Mouse (Mus musculus) layer of hippocampus, adult 9-11 months (tissue): Measurements from ENCODE around the gene Man2b2.

Experiments
- DNase-seq: peaks from one replicate; pipeline ENCODE4 v3.0.0; 2022

Gene Man2b2

DNA sequence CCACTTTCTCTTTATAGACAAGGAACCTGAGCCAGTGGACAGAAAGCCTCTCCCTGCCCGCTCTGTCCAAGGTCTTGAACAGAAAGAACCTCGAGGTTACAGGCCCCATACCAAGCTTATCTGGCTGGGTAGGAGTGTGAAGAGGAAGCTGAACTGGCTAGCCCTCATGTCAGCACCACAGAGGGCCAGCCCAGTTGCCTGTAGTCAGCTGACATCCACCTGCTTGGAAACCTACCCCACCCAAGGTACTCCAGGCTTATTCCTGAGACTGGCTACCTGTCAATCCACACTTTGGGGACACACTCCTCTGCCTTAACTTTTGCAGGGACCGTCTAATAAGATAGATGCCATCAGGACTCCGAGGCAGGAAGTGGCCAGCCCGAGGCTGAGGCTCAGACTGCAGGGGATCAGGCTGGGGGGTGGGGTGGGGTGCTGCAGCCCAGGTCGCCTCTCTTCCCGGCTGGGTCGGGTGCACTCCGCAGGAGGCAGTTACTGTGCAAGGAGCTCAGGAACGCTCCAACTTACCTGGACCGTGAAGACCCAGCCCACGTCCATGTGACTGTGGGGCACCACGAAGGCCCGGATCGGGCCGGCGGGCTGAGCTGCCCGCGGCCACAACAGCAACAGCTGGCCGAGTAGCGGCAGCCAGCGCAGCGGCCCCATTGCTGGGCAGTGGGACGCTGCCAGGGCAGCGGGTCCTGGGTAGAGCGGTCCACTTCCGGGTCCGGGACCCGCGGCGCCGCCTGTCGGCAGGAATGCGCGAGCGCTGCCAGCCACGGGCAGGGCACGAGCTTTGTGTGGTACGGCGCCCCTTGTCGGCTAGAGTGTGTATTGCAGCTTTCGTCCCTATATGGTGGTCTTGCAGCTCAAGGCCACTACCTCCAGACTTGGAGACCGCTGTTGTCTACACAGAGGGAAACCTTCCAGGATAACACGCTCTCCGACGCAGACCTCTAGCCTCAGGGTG is at the start of gene Man2b2:
Gene Man2b2 (minus strand): TSS at position 741 of the 967 bp plus-strand sequence.
- peak; percentile 91 for DNase-seq

DNA sequence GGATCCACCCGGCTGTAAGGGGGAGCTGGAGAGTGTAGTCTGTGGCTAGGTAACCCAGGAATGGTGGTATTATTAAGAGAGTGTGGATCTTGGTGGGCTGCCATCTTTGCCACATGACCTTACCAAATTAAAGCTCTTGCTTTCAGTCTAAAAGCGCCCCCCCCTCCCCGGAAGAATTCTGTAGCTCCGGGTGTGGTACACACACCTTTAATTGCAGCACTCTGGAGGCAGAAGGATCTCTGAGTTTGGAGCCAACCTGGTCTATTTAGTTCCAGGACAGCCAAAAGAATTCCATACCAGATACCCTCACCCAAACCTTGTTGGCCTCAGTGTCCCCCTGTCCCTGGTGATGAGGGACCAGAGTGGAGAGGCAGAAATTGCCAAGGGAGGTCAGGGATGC is 48.3 kb upstream of the Man2b2 start:
- no peak for DNase-seq

DNA sequence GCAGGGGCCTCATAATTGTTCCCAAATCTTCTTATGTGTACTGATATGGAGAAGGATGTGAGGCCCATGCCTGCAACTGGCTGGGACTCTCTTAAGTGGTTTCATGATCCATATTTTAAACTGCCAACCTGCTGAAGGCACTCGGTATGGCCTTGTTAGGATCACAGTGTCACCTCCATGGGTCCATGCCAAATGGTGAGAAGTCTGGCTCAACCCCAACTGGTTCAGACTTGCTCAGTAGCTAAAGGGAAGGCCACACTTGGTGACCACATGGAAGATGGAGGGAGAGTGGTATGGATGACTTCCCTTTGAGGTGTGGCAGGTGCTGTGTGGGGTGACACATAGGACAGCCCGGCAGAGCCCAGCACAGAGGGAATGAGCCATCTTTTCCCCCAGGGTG is 47.2 kb upstream of the Man2b2 start:
- no peak for DNase-seq

DNA sequence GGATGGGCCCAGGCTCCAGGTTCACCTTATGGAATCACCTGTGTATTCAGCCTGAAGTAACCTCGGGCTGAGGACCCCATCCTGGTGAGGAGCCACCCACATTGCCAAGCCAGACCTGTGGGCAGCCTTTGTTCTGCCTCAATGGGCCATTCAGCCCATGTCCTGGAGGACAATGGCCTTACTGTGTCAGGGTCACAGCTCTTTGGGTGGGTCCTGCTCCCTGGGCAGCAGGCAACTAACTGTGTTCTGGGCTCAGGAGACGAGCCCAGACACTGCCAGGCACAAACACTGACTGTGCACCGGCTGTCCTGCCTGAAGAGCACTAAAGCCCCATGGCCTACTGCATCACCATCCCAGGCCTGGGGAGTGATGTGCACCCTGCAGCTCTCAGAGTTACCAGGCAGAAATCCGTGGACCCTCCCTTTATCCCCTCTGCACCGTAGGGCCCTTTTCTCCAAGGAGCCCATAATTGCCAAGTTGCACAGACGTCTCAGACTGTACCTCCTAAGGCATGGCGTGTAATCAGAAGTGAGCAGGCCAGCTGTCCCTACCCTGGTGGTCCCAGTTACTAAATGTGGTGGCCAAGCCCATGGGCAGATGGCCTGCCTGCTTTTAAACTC is 46.4 kb upstream of the Man2b2 start:
- DNase-seq = peak; percentile 89

DNA sequence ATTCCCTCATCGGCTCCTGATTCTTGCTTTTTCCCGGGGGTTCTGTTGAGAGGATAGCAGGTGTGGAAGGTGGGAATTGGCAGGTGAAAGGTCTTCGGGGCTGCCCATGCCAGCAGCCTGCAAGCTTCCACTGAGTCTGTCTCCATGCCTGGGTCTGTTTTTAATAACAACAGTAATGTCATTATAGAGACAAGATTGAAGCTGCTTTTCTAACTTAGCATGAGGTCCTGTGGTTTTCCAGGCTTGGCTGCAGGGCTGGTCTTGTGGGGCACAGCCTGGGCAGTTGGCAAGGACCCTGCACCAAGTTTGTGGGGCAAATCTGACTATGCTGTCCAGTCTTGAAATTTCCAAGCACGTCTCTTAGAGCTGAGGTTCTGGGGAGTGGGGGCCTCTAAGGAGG is 45.5 kb upstream of the Man2b2 start:
- no peak for DNase-seq

DNA sequence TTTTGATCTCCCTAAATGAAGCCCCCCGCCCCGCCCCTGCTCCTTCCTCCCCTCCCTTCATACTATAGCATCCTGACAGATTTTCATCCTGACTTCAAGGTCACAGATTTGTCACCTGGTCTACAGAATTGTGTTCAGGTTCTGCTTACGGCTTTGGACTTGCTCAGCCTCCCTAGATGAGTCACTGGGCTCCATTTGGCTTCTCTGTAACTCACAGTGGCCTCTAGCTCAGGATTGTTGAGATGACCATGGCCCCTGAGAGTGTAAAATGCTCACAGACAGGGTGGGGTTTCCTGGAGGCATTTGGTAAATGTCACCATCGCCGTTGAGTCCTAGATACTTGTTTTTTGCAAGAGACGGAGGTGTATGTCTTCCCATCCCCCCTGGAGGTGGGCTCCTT is 40.5 kb upstream of the Man2b2 start:
- no peak for DNase-seq

DNA sequence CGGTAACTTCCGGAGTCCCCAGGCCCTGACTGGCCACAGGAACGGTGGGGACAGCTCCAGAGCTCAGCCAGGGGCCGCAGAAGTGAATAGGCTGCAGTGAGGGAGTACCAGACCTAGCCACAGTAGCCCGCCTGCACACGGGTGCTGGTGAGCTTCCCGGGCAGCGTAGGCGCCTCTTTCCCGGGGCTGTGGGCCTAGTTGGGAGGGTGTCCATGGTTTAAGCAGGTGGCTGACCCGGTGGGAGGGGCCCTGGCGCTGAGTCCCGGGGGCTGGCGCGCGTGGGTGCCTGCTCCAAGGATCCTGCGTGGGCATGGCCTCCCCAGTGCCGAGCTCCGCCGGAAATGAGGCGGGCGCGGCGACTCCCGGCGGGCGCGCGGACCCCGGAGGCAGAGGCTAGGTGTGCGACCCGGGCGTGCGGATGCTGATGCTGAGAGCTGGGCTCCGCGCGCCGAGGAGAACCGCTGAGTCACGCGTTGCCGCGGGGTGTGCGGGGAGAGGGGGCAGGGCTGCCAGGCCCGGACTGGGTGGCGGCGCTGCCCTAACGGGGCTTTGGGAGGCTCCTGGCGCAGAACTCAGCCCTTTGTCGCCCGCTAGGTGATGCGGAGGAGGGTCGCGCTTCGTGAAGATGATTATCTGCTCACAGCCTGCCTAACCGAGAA is 39.3 kb upstream of the Man2b2 start:
- DNase-seq = peak; percentile 69

DNA sequence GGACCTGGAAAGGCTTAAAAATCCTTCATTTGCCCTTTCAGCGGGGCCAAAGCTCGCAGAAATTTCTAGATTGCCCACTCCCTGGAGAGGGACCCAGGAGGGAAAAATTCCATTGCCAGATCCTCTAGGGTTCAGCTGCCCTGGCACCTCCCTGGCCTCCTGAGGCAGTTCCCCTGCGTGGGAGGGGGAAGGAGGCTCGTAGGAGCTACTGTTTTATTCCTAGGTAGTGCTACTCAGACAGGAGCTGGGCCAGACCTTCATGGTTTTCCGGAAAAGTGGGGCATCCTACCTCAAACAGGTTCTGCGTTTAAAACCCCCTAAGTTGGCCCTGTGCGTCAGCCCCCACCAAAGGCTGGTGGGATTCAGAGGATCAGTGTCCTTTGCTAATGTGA is 38.7 kb upstream of the Man2b2 start:
- no peak for DNase-seq

DNA sequence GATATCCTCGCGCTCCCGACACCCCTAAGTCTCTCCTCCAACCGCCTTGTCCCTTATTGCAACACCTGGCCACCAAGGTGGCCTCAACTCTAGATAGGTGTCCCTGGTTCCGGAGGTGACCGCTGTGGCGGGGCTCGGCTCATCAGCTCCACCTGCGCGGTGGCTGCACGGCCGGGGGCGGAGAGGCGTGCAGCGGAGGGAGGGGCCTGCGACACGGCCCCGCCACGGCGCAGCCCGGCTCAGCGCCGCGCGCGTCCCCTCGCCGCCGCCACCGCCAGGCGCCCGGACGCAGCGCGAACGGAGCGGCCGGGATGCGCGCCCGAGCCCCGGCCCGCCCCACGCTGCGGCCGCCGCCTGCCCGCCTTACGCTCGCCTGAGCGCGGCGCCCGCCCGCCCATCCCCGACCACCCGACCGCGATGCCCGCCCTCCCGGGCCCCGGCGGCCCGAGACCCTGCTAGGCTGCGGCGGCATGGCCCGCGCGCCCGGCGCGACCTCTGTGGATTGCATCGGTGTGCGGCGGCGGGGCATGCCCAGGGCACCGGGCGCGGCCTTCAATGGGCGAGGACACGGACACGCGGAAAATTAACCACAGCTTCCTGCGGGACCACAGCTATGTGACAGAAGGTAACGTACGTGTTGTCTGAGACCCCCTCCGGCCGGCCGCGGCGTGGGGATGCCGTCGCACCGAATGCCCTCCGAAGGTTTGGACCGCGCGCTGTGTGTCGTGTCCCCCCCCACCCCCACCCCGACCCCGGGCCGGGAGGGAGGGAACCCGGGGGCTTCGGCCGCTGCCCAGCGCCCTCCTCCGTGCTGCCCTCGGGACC is 38.0 kb upstream of the Man2b2 start, which contains the start of gene Ppp2r2c:
Gene Ppp2r2c (plus strand): TSS at position 248 of the 825 bp plus-strand sequence.
- DNase-seq = no peak

DNA sequence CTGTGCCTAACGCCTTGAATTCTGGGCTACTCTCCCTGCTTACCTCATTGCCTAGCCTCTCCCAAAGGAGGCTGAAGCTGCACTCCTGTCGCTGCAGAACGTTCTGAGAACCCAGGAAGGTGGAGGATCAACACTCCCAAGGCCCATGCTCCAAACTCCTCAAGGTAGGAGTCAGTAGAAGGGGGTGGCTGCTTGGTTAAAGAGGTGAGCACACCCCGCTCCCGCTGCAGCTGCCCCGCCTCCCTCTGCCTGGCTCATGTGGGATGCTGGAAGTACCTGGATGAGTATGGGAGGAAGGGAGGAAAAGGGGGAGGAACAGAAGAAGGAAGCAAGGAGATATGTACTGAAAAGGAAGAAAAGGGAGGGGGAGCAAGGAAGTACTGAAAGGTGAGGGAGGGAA is 37.1 kb upstream of the Man2b2 start:
- DNase-seq = no peak

DNA sequence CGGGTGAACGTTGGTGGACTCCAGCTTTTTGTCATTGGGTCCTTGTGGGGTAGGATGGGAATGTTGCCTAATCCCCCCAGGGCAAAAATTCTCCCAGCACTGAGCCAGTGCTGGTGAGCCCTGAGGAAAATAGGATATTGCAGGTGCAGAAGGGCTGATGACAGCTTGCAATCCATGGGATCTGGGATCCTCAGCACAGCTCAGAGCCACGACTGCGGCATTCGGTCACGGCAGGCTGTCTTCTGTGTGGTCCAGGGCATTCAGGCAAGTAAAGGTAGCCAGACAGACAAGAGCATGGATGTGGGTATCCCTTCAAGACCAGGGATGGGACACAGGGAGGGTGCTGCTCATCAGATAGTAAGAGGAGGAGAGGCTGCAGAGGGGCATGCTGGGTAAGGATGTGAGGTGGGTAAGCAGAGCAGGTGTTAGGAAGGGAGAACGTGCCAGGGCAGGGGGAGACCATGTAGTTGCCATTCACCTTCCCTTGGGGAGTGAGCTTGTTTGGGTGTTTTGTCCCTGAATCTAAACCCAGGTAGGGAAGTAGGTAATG is 36.3 kb upstream of the Man2b2 start:
- no peak for DNase-seq

DNA sequence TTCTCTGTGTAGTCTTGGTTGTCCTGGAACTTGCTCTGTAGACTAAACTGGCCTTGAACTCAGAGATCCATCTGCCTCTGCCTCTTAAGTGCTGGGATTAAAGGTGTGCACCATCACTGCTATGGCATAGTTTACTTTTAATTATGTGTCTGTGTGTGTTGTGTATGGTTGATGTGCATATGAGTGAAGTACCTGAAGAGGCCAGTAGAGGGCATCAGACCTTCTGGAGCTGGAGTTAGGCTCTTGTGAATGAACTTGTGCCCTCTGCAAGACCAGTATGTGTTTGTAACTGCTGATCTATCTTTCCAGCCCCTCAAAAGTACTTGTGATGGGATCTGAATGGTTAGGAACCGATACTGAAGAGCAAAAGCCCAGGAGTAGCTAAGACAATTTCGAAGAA is 30.6 kb upstream of the Man2b2 start:
- DNase-seq = no peak

DNA sequence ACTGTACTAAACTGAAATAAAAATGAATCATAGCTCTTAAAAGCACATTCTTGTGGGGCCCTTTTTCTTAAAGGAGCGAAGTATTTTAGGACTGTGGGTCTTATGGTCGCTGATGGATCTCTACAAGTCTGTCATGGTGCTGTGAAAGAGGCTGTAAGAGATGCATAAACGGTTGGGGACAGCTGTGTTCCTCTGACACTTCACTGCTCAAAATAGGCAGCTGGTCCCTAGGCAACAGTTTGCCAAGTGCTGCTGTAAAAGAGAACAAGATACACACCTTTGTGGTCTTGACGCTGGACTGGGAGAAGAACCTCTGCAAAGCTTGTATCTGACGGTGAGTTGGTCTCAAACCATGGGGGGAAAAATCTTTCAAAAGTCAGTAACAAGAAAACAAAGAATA is 27.1 kb upstream of the Man2b2 start:
- DNase-seq = no peak

DNA sequence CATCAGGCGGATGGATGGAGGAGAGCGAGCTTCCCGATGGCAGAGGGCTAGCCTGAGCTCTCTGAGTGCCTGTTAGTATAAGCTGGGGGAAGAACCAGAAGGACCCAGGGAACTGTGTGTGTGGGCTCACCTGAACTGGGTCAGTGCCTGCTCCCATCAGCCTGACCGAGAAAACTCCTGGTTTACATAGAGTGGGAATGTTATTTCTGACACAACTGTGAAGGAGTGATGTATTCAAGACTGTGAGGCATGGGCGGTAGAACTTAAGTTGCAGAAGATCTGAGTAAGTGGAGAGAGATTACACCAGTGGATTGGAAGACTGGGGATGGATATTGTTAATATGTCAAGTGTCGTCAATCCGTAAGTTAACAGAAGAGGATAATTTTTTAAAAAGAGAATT is 26.1 kb upstream of the Man2b2 start:
- no peak for DNase-seq

DNA sequence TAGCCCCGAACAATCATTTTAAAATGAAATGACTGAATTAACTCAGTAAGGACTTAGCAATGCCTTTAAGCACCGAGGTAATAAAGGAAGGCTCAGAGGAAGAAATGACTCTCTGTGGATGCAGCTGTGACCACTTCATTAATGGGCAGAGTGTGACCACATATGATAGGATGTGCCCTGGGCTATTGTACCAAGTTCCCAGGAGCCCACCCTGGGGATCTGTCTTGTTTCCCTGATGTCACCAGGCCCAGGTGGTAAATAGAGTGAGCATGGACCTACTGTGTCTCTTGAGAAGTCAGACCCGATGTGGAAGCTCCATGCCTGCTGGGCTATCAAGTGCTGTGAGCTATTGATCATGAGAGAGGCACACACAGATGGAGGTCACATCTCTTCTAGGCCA is 24.7 kb upstream of the Man2b2 start:
- DNase-seq = no peak

DNA sequence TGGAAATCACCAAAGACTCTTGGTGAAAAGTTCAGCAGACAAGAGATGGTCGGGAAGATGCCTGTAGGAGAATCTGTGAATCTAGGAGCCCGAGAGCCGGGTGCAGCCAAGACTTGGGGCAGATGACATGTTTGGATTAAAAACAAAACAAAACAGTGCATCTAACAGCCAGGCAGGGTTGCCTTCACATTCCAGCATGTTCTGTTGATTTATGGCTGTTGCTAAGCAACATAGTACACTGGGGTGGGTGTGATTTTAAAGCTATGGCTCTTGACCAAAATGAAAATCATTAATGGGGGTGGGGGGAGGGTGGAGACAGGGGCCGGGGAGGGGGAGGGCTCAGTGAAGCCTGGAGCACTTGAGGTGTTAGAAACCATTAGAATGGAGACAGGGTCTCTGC is 21.1 kb upstream of the Man2b2 start:
- no peak for DNase-seq

DNA sequence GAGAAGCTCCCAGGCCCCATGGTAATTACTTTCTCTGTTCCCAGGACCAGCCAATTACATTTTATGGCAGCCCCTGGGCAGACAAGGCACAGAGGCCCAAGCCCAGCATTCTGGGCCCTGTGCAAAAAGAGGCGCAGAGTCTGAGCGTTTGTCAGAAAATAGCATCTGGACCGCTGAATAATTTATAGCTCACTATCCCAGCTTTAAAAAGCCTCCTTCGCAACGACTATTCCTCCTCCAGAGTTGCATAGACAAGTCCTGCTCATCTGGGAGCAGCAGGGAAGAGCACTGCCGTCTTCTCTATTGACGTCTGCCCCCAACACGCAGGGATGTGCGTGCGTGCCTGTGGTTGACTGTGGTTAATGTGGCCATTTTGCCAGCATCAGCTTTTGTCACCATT is 14.0 kb upstream of the Man2b2 start:
- no peak for DNase-seq

DNA sequence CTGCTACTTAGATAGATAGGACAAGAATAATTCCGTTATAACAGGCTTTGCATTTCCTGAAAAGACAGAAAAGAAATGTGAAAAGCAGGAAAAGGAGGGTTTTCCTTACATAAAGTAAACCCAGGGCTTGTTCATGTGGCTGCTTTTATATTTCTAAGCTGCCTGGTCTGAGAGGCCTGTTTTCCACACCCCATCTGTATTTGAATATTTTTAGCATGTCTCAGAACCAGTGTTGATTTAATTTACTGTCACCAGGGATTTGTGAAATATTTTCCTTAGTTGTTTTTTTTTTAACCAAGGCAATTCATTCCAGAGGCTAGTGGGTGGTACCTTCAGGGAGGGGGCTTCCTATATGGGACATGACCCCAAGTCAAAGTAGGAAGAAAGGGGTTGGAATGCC is 11.2 kb upstream of the Man2b2 start:
- no peak for DNase-seq

DNA sequence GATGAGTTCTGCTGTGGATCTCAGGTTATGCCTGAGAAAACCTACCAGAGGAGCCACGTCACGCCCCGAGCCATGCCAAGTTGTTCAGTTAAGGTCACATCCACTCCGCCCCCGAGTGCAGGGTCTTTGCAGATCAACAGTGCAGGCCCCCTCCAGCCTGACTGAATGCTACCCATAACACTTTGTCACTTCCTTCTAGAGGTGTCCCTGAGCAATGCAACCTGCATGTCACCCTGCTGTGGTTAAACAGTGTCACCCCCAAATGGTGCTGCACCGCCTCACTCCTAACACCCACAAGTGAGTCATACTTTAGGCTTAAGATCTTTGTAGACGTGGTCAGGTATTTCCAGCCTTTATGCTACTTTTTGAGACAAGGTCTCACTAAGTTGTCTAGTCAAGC is 9.6 kb upstream of the Man2b2 start:
- no peak for DNase-seq

DNA sequence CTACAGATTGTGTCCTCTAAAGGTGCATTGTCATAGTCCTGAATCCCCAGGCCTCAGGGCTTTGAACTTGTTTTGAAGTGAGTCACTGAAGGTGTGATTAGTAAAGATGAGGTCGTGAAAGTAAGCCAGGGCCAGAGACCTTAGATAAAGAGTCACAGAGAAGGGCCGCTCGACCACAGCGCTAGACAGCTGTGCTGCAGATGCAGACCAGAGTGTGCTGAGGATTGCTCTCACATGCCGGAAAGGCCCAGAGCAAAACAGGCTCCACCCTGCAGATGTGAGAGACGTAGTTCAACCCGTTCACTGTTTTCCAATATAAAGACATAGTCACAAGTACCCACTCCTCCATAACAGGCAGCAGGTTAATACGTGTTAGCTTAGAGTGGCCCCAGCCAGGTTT is 9.1 kb upstream of the Man2b2 start:
- no peak for DNase-seq

DNA sequence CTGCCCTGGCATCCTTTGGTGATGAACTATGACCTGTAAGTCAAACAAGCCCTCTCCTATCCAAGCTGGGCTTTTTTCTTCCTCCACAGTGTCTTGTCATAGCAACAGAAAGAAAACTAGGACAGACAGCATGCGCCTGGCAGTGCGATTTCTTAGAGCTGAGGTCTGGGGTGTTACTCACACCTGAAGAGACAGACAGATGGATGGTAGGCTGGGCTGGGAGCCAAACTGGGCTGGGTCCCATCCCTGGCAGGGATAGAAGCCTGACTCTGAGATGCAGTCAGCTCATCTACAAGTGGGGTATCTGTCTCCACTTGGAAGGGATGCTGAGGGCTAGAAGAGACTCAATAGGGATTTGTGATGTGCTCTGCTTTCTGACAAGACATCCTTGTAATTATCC is 8.6 kb upstream of the Man2b2 start:
- DNase-seq = peak; percentile 41

DNA sequence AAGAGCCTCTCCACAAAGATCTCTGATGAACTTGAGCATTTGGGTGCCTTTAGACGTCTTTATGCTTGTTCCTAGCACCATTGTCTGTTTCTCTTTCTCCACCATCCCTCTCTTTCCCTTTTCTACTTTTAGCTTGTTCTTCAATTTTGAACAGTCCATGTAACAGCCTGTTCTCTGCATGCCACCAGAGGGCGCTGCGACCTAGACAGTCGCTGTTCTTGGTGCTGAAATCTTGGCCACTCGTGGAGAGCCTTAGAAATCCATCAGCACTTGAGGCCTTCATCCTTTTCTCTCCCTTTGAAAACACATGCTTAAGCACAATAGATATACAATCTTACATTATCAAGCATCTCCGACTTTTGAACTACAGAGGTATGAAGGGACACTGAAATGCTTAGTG is 5.5 kb upstream of the Man2b2 start:
- peak; percentile 61 for DNase-seq

DNA sequence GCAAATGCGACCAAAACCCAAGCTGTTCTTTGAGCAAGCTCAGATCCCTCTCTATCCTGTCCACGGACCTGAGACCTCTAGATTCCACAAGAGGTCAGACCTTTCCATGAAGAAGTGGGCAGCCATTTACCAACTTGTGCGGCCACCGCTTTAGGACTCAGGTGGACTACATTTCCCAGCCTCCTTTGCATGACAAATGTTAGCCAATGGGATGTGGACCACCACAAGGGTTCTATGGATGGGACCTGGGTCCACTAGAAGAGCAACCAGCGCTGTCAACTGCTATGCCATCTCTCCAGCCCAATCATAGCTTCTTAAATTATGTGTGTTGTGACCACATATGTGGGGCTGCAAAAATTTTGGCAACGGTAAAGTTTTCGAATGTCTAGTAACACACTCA is 819 bp upstream of the Man2b2 start:
- peak; percentile 68 for DNase-seq
